In the genomic region with DNA sequence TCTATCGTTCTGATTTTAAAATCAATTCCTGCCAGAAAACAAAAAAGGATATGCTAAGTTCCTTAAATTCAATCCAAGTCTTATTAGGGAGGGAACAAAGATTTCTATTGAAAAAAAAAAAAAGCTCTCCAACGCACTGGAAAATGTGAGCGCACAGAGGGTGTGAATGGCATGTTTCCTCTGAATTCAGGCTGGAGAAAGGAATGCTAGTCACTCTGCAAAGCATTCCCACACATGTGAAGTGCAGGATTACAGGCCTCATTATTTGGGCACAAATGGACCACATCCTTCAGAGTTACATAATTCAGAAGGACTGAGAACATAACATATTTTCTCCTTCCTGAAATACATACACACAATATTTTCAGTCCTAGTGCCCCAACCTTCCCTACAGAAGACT, we compare ENCODE assay signal across 11 mouse cellular contexts. TPM values are rescaled to one million over a fixed set of nuclear protein-coding genes. Genes with fewer than 3 reads are reported as not detected.
DNase-seq lines count a peak whose midpoint lies in the region; ATAC-seq and TF ChIP-seq lines count a peak whose summit lies in the region.
"Had no signal": no experiment of that assay in that cellular context is flagged by ENCODE, and none has a peak within 500 bp of the region (broad histone marks: within the 10 kb centered on the region; RNA-seq: fewer than 3 reads in every experiment).

No protein-coding gene starts in this region.

- no peak for DNase-seq in gastrocnemius, adult 2 months
- DNase-seq in gastrocnemius, adult 8-10 months (ENCODE audit: low spot score in 2 of 2), result no peak
- DNase-seq in left cerebral cortex, postnatal 25 days (ENCODE audit: low spot score in 2 of 2), result peak; percentile 24 to 62
- no peak for DNase-seq in left cerebral cortex, postnatal 4 days
- DNase-seq in lung, postnatal 14 days, result peak; percentile 28
- DNase-seq in kidney, adult 18-20 months, result no peak
- no peak for DNase-seq in cerebellum, postnatal 14 days
- DNase-seq: cerebellum, adult 18-20 months; right cerebral cortex, postnatal 14 days had no signal

- no peak overlapping the region for H3K4me2 ChIP-seq in forebrain, embryonic 16.5 days (ENCODE audit: low read length)

- H3K9ac ChIP-seq in forebrain, embryonic 16.5 days (replicated peaks; ENCODE audit: low read depth, low read length), result no peak overlapping the region

- WGBS in forebrain, embryonic 16.5 days, result 8% methylated on average over 3 of the region's 3 CpGs

- H3K27me3 ChIP-seq in forebrain, embryonic 16.5 days (replicated peaks; ENCODE audit: control insufficient read depth, insufficient read depth, low read length), result no peaks in the 10 kb centered on the region

- peak overlapping the region; percentile 74 for H3K27ac ChIP-seq in gastrocnemius, adult 2 months
- H3K27ac ChIP-seq in forebrain, embryonic 16.5 days (ENCODE audit: low read length), result peak overlapping the region; percentile 33; the same call in 1 of the 2 replicates
- H3K27ac ChIP-seq: kidney, postnatal 0 days had no signal

- H3K4me1 ChIP-seq in forebrain, embryonic 16.5 days (replicated peaks; ENCODE audit: control insufficient read depth, insufficient read depth, low read length), result peaks cover 30% of the 10 kb centered on the region

- H3K4me3 ChIP-seq in gastrocnemius, adult 2 months, result no peak overlapping the region
- no peak overlapping the region for H3K4me3 ChIP-seq in forebrain, embryonic 16.5 days (replicated peaks; ENCODE audit: low read length)

- H3K9me3 ChIP-seq in forebrain, embryonic 16.5 days (ENCODE audit: control insufficient read depth, low read length), result no peaks in the 10 kb centered on the region

- intact Hi-C loops in gastrocnemius, adult 2 months (cut with DNase I), result no loop called here
- intact Hi-C loops in left cerebral cortex, postnatal 25 days (cut with DNase I), result loop anchor here (5.0 kb wide), 1 partner anchor 74 kb away; no protein-coding TSS in a partner anchor
- intact Hi-C loops in left cerebral cortex, postnatal 4 days (cut with DNase I), result loop anchor here (10.0 kb wide), 1 partner anchor 51 kb away; a partner anchor contains a TSS

- peak; percentile 47; the same call in 1 of the 2 replicates for ATAC-seq in forebrain, embryonic 16.5 days

- TF ChIP-seq CTCF in gastrocnemius, adult 2 months (IDR thresholded peaks at IDR 0.05), result no peak

- peaks cover 6% of the 10 kb centered on the region; the same call in 1 of the 2 replicates for H3K36me3 ChIP-seq in forebrain, embryonic 16.5 days (ENCODE audit: control insufficient read depth, insufficient read depth)

RNA-seq across cellular contexts. Expression of a gene that starts 28.9 kb away (rescaled TPM):
- under 1 TPM; 0.31 to 0.51 TPM for total RNA-seq in gastrocnemius, adult 2 months (2021)
- total RNA-seq in gastrocnemius, adult 8-10 months (2022), result 1 to 10 TPM in 2 of 4 experiments, under 1 TPM in 2; 0.34 to 1.9 (median 1.3) TPM
- 1 to 10 TPM; 6.8 to 7.0 TPM for total RNA-seq in left cerebral cortex, postnatal 25 days (2021)
- 1 to 10 TPM; 4.6 to 4.8 TPM for total RNA-seq in left cerebral cortex, postnatal 4 days (2021)
- polyA plus RNA-seq in forebrain, embryonic 16.5 days (2015; fragmentation: Nextera tagmentation; extraction: Ambion mirVana), result 3.1 and 5.9 TPM in 2 replicates

RNA-seq across cellular contexts. Expression of a gene that starts 56.0 kb away (rescaled TPM):
- 1 to 10 TPM; 5.9 to 9.7 TPM for total RNA-seq in gastrocnemius, adult 2 months (2021)
- 1 to 10 TPM; 5.1 to 6.4 (median 5.8) TPM for total RNA-seq in gastrocnemius, adult 8-10 months (2022)
- 10 to 100 TPM; 27.2 to 31.0 TPM for total RNA-seq in left cerebral cortex, postnatal 25 days (2021)
- 10 to 100 TPM; 27.5 to 30.0 TPM for total RNA-seq in left cerebral cortex, postnatal 4 days (2021)
- 41.2 and 41.5 TPM in 2 replicates for polyA plus RNA-seq in forebrain, embryonic 16.5 days (2015; fragmentation: Nextera tagmentation; extraction: Ambion mirVana)

Comparison
In these comparisons a context has a peak if more than half of its experiments do, and no peak if none do; other contexts are left out.
1. DNase-seq: peak in left cerebral cortex, postnatal 25 days (2 of 2) and lung, postnatal 14 days (single experiment); none in gastrocnemius, adult 2 months (single experiment), gastrocnemius, adult 8-10 months (0 of 2), left cerebral cortex, postnatal 4 days (single experiment), kidney, adult 18-20 months (single experiment) and cerebellum, postnatal 14 days (0 of 2).